Mouse (Mus musculus): Measurements from ENCODE around the gene Mef2d.
A peak's percentile ranks its signal among the peaks of the same experiment; 100 is the strongest.

The Mef2d gene

GRCm38 (mm10) chr3:88141787-88142523 is at the start of gene Mef2d:
Gene Mef2d, plus strand, starts transcription at chr3:88142372.
- peak; percentile 99 for DNase-seq (ENCODE audit: low read depth, low spot score)
- Histone ChIP-seq H3K27me3 (ENCODE audit: control insufficient read depth, insufficient read depth, low read length, poor library complexity, severe bottlenecking) (no peaks in the 10 kb centered on the region), H3K36me3 (ENCODE audit: control insufficient read depth, insufficient read depth, low read length, poor library complexity, severe bottlenecking) (peaks cover 2% of the 10 kb centered on the region; the same call in 1 of the 2 replicates)

GRCm38 (mm10) chr3:88094126-88094525 is 48.0 kb upstream of the Mef2d start:
- Histone ChIP-seq H3K27me3 (ENCODE audit: control insufficient read depth, insufficient read depth, low read length, poor library complexity, severe bottlenecking) (no peaks in the 10 kb centered on the region), H3K36me3 (ENCODE audit: control insufficient read depth, insufficient read depth, low read length, poor library complexity, severe bottlenecking) (no peaks in the 10 kb centered on the region)
- DNase-seq (ENCODE audit: low read depth, low spot score) = no peak

- no peaks in the 10 kb centered on the region for H3K36me3 ChIP-seq (ENCODE audit: control insufficient read depth, insufficient read depth, low read length, poor library complexity, severe bottlenecking)
- no peak for DNase-seq (ENCODE audit: low read depth, low spot score)
- H3K27me3 ChIP-seq (ENCODE audit: control insufficient read depth, insufficient read depth, low read length, poor library complexity, severe bottlenecking) = no peaks in the 10 kb centered on the region
Observed at GRCm38 (mm10) chr3:88097666-88098065, 44.5 kb upstream of the Mef2d start.

- no peaks in the 10 kb centered on the region for H3K27me3 ChIP-seq (ENCODE audit: control insufficient read depth, insufficient read depth, low read length, poor library complexity, severe bottlenecking)
- no peaks in the 10 kb centered on the region for H3K36me3 ChIP-seq (ENCODE audit: control insufficient read depth, insufficient read depth, low read length, poor library complexity, severe bottlenecking)
- no peak for DNase-seq (ENCODE audit: low read depth, low spot score)
Observed at GRCm38 (mm10) chr3:88100251-88100650, 41.9 kb upstream of the Mef2d start.

- H3K27me3 ChIP-seq (ENCODE audit: control insufficient read depth, insufficient read depth, low read length, poor library complexity, severe bottlenecking) = no peaks in the 10 kb centered on the region
- DNase-seq (ENCODE audit: low read depth, low spot score) = no peak
- no peaks in the 10 kb centered on the region for H3K36me3 ChIP-seq (ENCODE audit: control insufficient read depth, insufficient read depth, low read length, poor library complexity, severe bottlenecking)
Observed at GRCm38 (mm10) chr3:88101736-88102135, 40.4 kb upstream of the Mef2d start.

- H3K27me3 ChIP-seq (ENCODE audit: control insufficient read depth, insufficient read depth, low read length, poor library complexity, severe bottlenecking) = no peaks in the 10 kb centered on the region
Observed at GRCm38 (mm10) chr3:88102196-88102595, 40.0 kb upstream of the Mef2d start.

GRCm38 (mm10) chr3:88102611-88103010 is 39.6 kb upstream of the Mef2d start:
- no peak for DNase-seq (ENCODE audit: low read depth, low spot score)
- Histone ChIP-seq H3K36me3 (ENCODE audit: control insufficient read depth, insufficient read depth, low read length, poor library complexity, severe bottlenecking) (no peaks in the 10 kb centered on the region), H3K27me3 (ENCODE audit: control insufficient read depth, insufficient read depth, low read length, poor library complexity, severe bottlenecking) (no peaks in the 10 kb centered on the region)

More at GRCm38 (mm10) chr3:88102196-88102595, 40.0 kb upstream of the Mef2d start:
- no peak for DNase-seq (ENCODE audit: low read depth, low spot score)
- no peaks in the 10 kb centered on the region for H3K36me3 ChIP-seq (ENCODE audit: control insufficient read depth, insufficient read depth, low read length, poor library complexity, severe bottlenecking)

- Histone ChIP-seq H3K27me3 (ENCODE audit: control insufficient read depth, insufficient read depth, low read length, poor library complexity, severe bottlenecking) (no peaks in the 10 kb centered on the region), H3K36me3 (ENCODE audit: control insufficient read depth, insufficient read depth, low read length, poor library complexity, severe bottlenecking) (no peaks in the 10 kb centered on the region)
- no peak for DNase-seq (ENCODE audit: low read depth, low spot score)
Observed at GRCm38 (mm10) chr3:88106126-88106525, 36.0 kb upstream of the Mef2d start.

- Histone ChIP-seq H3K27me3 (ENCODE audit: control insufficient read depth, insufficient read depth, low read length, poor library complexity, severe bottlenecking) (no peaks in the 10 kb centered on the region), H3K36me3 (ENCODE audit: control insufficient read depth, insufficient read depth, low read length, poor library complexity, severe bottlenecking) (no peaks in the 10 kb centered on the region)
- DNase-seq (ENCODE audit: low read depth, low spot score) = no peak
Observed at GRCm38 (mm10) chr3:88109126-88109525, 33.0 kb upstream of the Mef2d start.

GRCm38 (mm10) chr3:88114396-88114795 is 27.8 kb upstream of the Mef2d start:
- Histone ChIP-seq H3K27me3 (ENCODE audit: control insufficient read depth, insufficient read depth, low read length, poor library complexity, severe bottlenecking) (no peaks in the 10 kb centered on the region), H3K36me3 (ENCODE audit: control insufficient read depth, insufficient read depth, low read length, poor library complexity, severe bottlenecking) (no peaks in the 10 kb centered on the region)
- DNase-seq (ENCODE audit: low read depth, low spot score) = no peak

- Histone ChIP-seq H3K27me3 (ENCODE audit: control insufficient read depth, insufficient read depth, low read length, poor library complexity, severe bottlenecking) (no peaks in the 10 kb centered on the region), H3K36me3 (ENCODE audit: control insufficient read depth, insufficient read depth, low read length, poor library complexity, severe bottlenecking) (no peaks in the 10 kb centered on the region)
- no peak for DNase-seq (ENCODE audit: low read depth, low spot score)
Observed at GRCm38 (mm10) chr3:88120117-88120651, 22.0 kb upstream of the Mef2d start.

- no peaks in the 10 kb centered on the region for H3K36me3 ChIP-seq (ENCODE audit: control insufficient read depth, insufficient read depth, low read length, poor library complexity, severe bottlenecking)
- DNase-seq (ENCODE audit: low read depth, low spot score) = no peak
- H3K27me3 ChIP-seq (ENCODE audit: control insufficient read depth, insufficient read depth, low read length, poor library complexity, severe bottlenecking) = no peaks in the 10 kb centered on the region
Observed at GRCm38 (mm10) chr3:88121164-88122131, 20.7 kb upstream of the Mef2d start.

GRCm38 (mm10) chr3:88125195-88125594 is 17.0 kb upstream of the Mef2d start:
- no peaks in the 10 kb centered on the region for H3K27me3 ChIP-seq (ENCODE audit: control insufficient read depth, insufficient read depth, low read length, poor library complexity, severe bottlenecking)
- DNase-seq (ENCODE audit: low read depth, low spot score) = no peak
- H3K36me3 ChIP-seq (ENCODE audit: control insufficient read depth, insufficient read depth, low read length, poor library complexity, severe bottlenecking) = no peaks in the 10 kb centered on the region

GRCm38 (mm10) chr3:88126181-88126580 is 16.0 kb upstream of the Mef2d start:
- Histone ChIP-seq H3K27me3 (ENCODE audit: control insufficient read depth, insufficient read depth, low read length, poor library complexity, severe bottlenecking) (no peaks in the 10 kb centered on the region), H3K36me3 (ENCODE audit: control insufficient read depth, insufficient read depth, low read length, poor library complexity, severe bottlenecking) (no peaks in the 10 kb centered on the region)
- DNase-seq (ENCODE audit: low read depth, low spot score) = no peak

GRCm38 (mm10) chr3:88127636-88128035 is 14.5 kb upstream of the Mef2d start:
- peak; percentile 20 for DNase-seq (ENCODE audit: low read depth, low spot score)
- H3K36me3 ChIP-seq (ENCODE audit: control insufficient read depth, insufficient read depth, low read length, poor library complexity, severe bottlenecking) = no peaks in the 10 kb centered on the region
- no peaks in the 10 kb centered on the region for H3K27me3 ChIP-seq (ENCODE audit: control insufficient read depth, insufficient read depth, low read length, poor library complexity, severe bottlenecking)

Data from splenic B cell, adult 2 months (primary cell).